ENCODE assay signal across 11 mouse cellular contexts in genomic region chr10:12888373-12888772, GRCm38 (mm10). TPM values are rescaled to one million over a fixed set of nuclear protein-coding genes. Genes with fewer than 3 reads are reported as not detected.
DNase-seq lines count a peak whose midpoint lies in the region; ATAC-seq and TF ChIP-seq lines count a peak whose summit lies in the region.
"Had no signal": no experiment of that assay in that cellular context is flagged by ENCODE, and none has a peak within 500 bp of the region (broad histone marks: within the 10 kb centered on the region; RNA-seq: fewer than 3 reads in every experiment).

No protein-coding gene starts in this region.

- H3K27ac ChIP-seq in heart, adult 2 months = no peak overlapping the region
- H3K27ac ChIP-seq in lung, postnatal 0 days (ENCODE audit: low read length) = no peak overlapping the region
- H3K27ac ChIP-seq: hindbrain, embryonic 14.5 days had no signal

- H3K9ac ChIP-seq in heart, adult 2 months (ENCODE audit: low read depth, low read length) = no peak overlapping the region
- H3K9ac ChIP-seq in lung, postnatal 0 days (replicated peaks; ENCODE audit: low read depth) = no peak overlapping the region
- H3K9ac ChIP-seq: hindbrain, embryonic 14.5 days; liver, postnatal 0 days had no signal

- no peaks in the 10 kb centered on the region for H3K36me3 ChIP-seq in heart, adult 2 months (ENCODE audit: control insufficient read depth, insufficient read depth, low read length)
- H3K36me3 ChIP-seq in lung, postnatal 0 days (ENCODE audit: insufficient read depth, low read length) = no peaks in the 10 kb centered on the region

- TF ChIP-seq EP300 in heart, adult 2 months (IDR thresholded peaks at IDR 0.05; ENCODE audit: insufficient read depth, low read depth, low read length) = no peak
- TF ChIP-seq EP300 in lung, postnatal 0 days (IDR thresholded peaks at IDR 0.05) = peak; percentile 65; the same call in 1 of the 2 replicates

- DNase-seq in heart, adult 2 months = peak; percentile 23 to 34
- no peak for DNase-seq in heart, postnatal 14 days
- peak; percentile 34 for DNase-seq in 3T3-L1 (ENCODE audit: low read depth, low spot score)
- peak; percentile 39 for DNase-seq in brain, adult 2 months (ENCODE audit: low read depth, low spot score)
- peak; percentile 84 for DNase-seq in lung, postnatal 0 days (ENCODE audit: low spot score)
- DNase-seq in cerebellum, adult 9-10 months = no peak
- DNase-seq in cerebellum, adult 9-11 months = no peak
- DNase-seq in spleen, adult 12 weeks (ENCODE audit: low spot score) = no peak
- DNase-seq: adrenal gland, postnatal 36 days; liver, postnatal 0 days had no signal

- no peaks in the 10 kb centered on the region; the same call in 1 of the 2 replicates for H3K4me1 ChIP-seq in heart, adult 2 months (ENCODE audit: control insufficient read depth, insufficient read depth, low read length)
- H3K4me1 ChIP-seq in lung, postnatal 0 days (ENCODE audit: insufficient read depth, low read depth, low read length) = no peaks in the 10 kb centered on the region

- H3K4me3 ChIP-seq in heart, adult 2 months = no peak overlapping the region
- H3K4me3 ChIP-seq in lung, postnatal 0 days (ENCODE audit: low read depth, low read length) = no peak overlapping the region

- TF ChIP-seq CTCF in heart, adult 2 months (IDR thresholded peaks at IDR 0.05) = no peak
- no peak for TF ChIP-seq CTCF in lung, postnatal 0 days (IDR thresholded peaks at IDR 0.05)

- no peaks in the 10 kb centered on the region for H3K27me3 ChIP-seq in heart, adult 2 months (ENCODE audit: control insufficient read depth, insufficient read depth, low read length)
- H3K27me3 ChIP-seq in lung, postnatal 0 days (replicated peaks; ENCODE audit: insufficient read depth, low read length) = no peaks in the 10 kb centered on the region

- TF ChIP-seq POLR2A in heart, adult 2 months (IDR thresholded peaks at IDR 0.05; ENCODE audit: insufficient read depth, low read depth, low read length) = no peak

- no peaks in the 10 kb centered on the region for H3K79me2 ChIP-seq in heart, adult 2 months (replicated peaks; ENCODE audit: control insufficient read depth, insufficient read depth, low read length)

- H3K4me2 ChIP-seq in lung, postnatal 0 days (replicated peaks; ENCODE audit: low read depth, low read length) = no peak overlapping the region
- H3K4me2 ChIP-seq: hindbrain, embryonic 14.5 days had no signal

- WGBS in heart, adult 2 months = 49% methylated on average over 13 of the region's 13 CpGs
- WGBS in lung, postnatal 0 days = 48% methylated on average over 13 of the region's 13 CpGs

- intact Hi-C loops in heart, adult 2 months (cut with DNase I) = no loop called here
- intact Hi-C loops in heart, postnatal 14 days (cut with DNase I) = no loop called here

- ATAC-seq in lung, postnatal 0 days = peak; percentile 87
- ATAC-seq: liver, postnatal 0 days had no signal

- no peaks in the 10 kb centered on the region for H3K9me3 ChIP-seq in lung, postnatal 0 days (ENCODE audit: low read length)

RNA-seq across cellular contexts. Expression of gene Utrn, which starts 19.2 kb away (rescaled TPM):
- 10 to 100 TPM; 61.8 to 68.1 TPM for total RNA-seq in heart, adult 2 months (2021)
- 18.8 and 33.4 TPM in 2 replicates for polyA plus RNA-seq in heart, adult 2 months (2012; rRNA removed)
- 10 to 100 TPM; 69.6 to 72.4 TPM for total RNA-seq in heart, postnatal 14 days (2021)
- polyA plus RNA-seq in lung, postnatal 0 days (2015; fragmentation: Nextera tagmentation; extraction: Ambion mirVana) = 88.4 and 107 TPM in 2 replicates

Comparison
In these comparisons a context has a peak if more than half of its experiments do, and no peak if none do; other contexts are left out.
1. DNase-seq: peak in heart, adult 2 months (2 of 2), 3T3-L1 (single experiment), brain, adult 2 months (single experiment) and lung, postnatal 0 days (single experiment); none in heart, postnatal 14 days (0 of 2), cerebellum, adult 9-10 months (single experiment), cerebellum, adult 9-11 months (single experiment) and spleen, adult 12 weeks (single experiment).